Comparison of ENCODE assay signal across 24 mouse cellular contexts in genomic region chr3:38186503-38186902, GRCm38 (mm10).
"Had no signal": no experiment of that assay in that cellular context is flagged by ENCODE, and none has a peak within 500 bp of the region (broad histone marks: within the 10 kb centered on the region; RNA-seq: fewer than 3 reads in every experiment).

No protein-coding gene starts in this region.

- H3K9ac ChIP-seq: limb, embryonic 12.5 days; limb, embryonic 15.5 days; midbrain, embryonic 13.5 days; neural tube, embryonic 13.5 days had no signal

- H3K27me3 ChIP-seq: limb, embryonic 12.5 days; limb, embryonic 15.5 days; midbrain, embryonic 13.5 days; neural tube, embryonic 13.5 days had no signal

- H3K27ac ChIP-seq: layer of hippocampus, adult 2 months; left cerebral cortex, adult 2 months; limb, embryonic 12.5 days; limb, embryonic 15.5 days; midbrain, embryonic 10.5 days; midbrain, embryonic 13.5 days; neural tube, embryonic 13.5 days had no signal

- ATAC-seq: inflammation-experienced regulatory T-cells, adult 6 months; intestine, embryonic 16.5 days; midbrain, embryonic 13.5 days; midbrain, embryonic 16.5 days had no signal

- H3K9me3 ChIP-seq: limb, embryonic 12.5 days; limb, embryonic 15.5 days; midbrain, embryonic 10.5 days; midbrain, embryonic 13.5 days; neural tube, embryonic 13.5 days had no signal

- H3K36me3 ChIP-seq: limb, embryonic 12.5 days; limb, embryonic 15.5 days; midbrain, embryonic 10.5 days; midbrain, embryonic 13.5 days; neural tube, embryonic 13.5 days had no signal

- H3K4me2 ChIP-seq: limb, embryonic 12.5 days; limb, embryonic 15.5 days; midbrain, embryonic 13.5 days; neural tube, embryonic 13.5 days had no signal

- H3K4me3 ChIP-seq: layer of hippocampus, adult 2 months; left cerebral cortex, adult 2 months; limb, embryonic 12.5 days; limb, embryonic 15.5 days; midbrain, embryonic 10.5 days; midbrain, embryonic 13.5 days; myocyte; neural tube, embryonic 13.5 days had no signal

- H3K4me1 ChIP-seq: limb, embryonic 12.5 days; limb, embryonic 15.5 days; midbrain, embryonic 10.5 days; midbrain, embryonic 13.5 days; neural tube, embryonic 13.5 days had no signal

- DNase-seq: kidney, adult 18-20 months; kidney, adult 9 months; kidney, postnatal 25 days; layer of hippocampus, adult 9-11 months; left cerebral cortex, postnatal 4 days; lung, adult 2 months; lung, postnatal 14 days; lung, postnatal 4 days; retina, postnatal 1 day; right cerebral cortex, postnatal 25 days; thymus, adult 2 months; thymus, postnatal 14 days; thymus, postnatal 4 days had no signal
